Mouse (Mus musculus) midbrain, embryonic 12.5 days (tissue): ENCODE results near the gene Gm20708. TPM values are rescaled to one million over a fixed set of nuclear protein-coding genes. Genes with fewer than 3 reads are reported as not detected.
A peak's percentile ranks its signal among the peaks of the same experiment; 100 is the strongest.

Source experiments
- ATAC-seq: fragments of 200-750 bp; cut with Nextera tagmentation; 2 replicates; pipeline ENCODE4 v1.8.0; 2017; ENCODE audit warnings: low read depth, moderate TSS enrichment, moderate library complexity; ENCODE audit not compliant: low FRiP score
- H3K27ac ChIP-seq: fragments of 300-500 bp; sonication (generic); replicated peaks from 2 replicates; pipeline ENCODE4 v1.5.1; 2016; ENCODE audit warnings: mild to moderate bottlenecking
- H3K27me3 ChIP-seq: fragments of 300-500 bp; sonication (generic); 2 replicates; pipeline ENCODE4 v1.6.1; 2016; ENCODE audit warnings: mild to moderate bottlenecking
- H3K36me3 ChIP-seq: fragments of 300-500 bp; sonication (generic); 2 replicates; pipeline ENCODE4 v1.6.1; 2016
- H3K4me1 ChIP-seq: fragments of 300-500 bp; sonication (generic); 2 replicates; pipeline ENCODE4 v1.6.1; 2016
- H3K4me2 ChIP-seq: fragments of 300-500 bp; sonication (generic); replicated peaks from 2 replicates; pipeline ENCODE4 v1.6.1; 2016; ENCODE audit warnings: mild to moderate bottlenecking, moderate library complexity
- H3K4me3 ChIP-seq: fragments of 300-500 bp; sonication (generic); 2 replicates; pipeline ENCODE4 v1.5.1; 2016; ENCODE audit warnings: mild to moderate bottlenecking
- H3K9ac ChIP-seq: fragments of 300-500 bp; sonication (generic); replicated peaks from 2 replicates; pipeline ENCODE4 v1.6.1; 2016; ENCODE audit warnings: mild to moderate bottlenecking, moderate library complexity
- H3K9me3 ChIP-seq: fragments of 300-500 bp; sonication (generic); 2 replicates; pipeline ENCODE4 v1.6.1; 2016; ENCODE audit warnings: mild to moderate bottlenecking
- WGBS: fragments of 180-500 bp; shearing (Covaris S2); methylation state at CpG from one replicate; pipeline ENCODE4 v1.1.7; 2016; 5-methylcytosine and 5-hydroxymethylcytosine counted together
- polyA plus RNA-seq: library from polyadenylated mRNA; unstranded; fragments of >200 nt; fragmentation: Nextera tagmentation; extraction: Ambion mirVana; gene quantifications from 2 replicates; pipeline ENCODE4 v1.2.1, GENCODE M21; 2016

The Gm20708 gene
- polyA plus RNA-seq, 1 experiment from 2014 or later, result 0.56 TPM

DNA sequence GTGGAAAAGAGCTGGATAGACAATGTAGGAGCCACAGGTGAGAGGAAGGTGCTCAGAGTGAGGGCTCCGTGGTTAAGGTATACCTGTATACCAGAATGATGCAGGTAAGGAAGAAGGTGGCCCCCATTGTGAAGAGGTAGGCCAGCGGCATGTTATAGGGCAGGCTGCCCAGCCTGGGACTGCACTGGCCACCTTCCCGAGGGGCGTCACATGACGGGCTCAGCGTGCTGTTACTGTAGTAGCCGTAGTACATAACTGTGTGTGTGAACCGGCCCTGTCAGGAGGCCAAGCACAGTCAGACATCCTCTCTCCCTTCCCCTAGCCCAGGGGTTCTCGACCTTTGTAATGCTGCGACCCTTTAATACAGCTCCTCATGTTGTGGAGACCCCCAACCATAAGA lies 34.5 kb upstream of the Gm20708 start:
- Histone ChIP-seq H3K27ac (no peak overlapping the region), H3K9me3 (no peaks in the 10 kb centered on the region), H3K9ac (no peak overlapping the region), H3K36me3 (no peaks in the 10 kb centered on the region), H3K4me2 (no peak overlapping the region), H3K4me3 (no peak overlapping the region), H3K27me3 (peaks cover 18% of the 10 kb centered on the region), H3K4me1 (peaks cover 14% of the 10 kb centered on the region)
- 92% methylated on average over 10 of the region's 10 CpGs for WGBS
- no peak for ATAC-seq

DNA sequence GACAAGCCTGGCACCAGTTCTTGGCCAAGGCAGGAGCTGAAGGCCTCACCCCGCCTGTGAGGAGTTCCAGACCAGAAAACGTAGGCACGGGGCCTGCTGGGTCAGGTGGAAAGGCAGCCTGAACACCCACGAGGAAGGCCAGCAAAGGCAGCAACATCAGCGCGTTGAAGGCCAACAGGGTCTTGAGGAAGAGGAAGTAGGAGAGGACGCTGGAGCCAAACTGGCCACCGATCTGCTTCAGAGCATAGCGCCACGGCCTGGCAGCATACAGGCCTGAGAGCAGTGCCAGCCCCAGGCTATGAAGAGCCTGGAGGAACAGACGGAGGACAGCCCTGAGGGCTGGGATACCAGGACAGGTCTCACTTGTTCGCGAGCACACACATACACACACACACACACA lies 33.9 kb upstream of the Gm20708 start:
- 91% methylated on average over 13 of the region's 13 CpGs for WGBS
- Histone ChIP-seq H3K27me3 (peaks cover 24% of the 10 kb centered on the region), H3K4me2 (no peak overlapping the region), H3K9me3 (no peaks in the 10 kb centered on the region), H3K4me3 (no peak overlapping the region), H3K9ac (no peak overlapping the region), H3K27ac (no peak overlapping the region), H3K4me1 (peaks cover 17% of the 10 kb centered on the region), H3K36me3 (no peaks in the 10 kb centered on the region)
- ATAC-seq, result no peak

DNA sequence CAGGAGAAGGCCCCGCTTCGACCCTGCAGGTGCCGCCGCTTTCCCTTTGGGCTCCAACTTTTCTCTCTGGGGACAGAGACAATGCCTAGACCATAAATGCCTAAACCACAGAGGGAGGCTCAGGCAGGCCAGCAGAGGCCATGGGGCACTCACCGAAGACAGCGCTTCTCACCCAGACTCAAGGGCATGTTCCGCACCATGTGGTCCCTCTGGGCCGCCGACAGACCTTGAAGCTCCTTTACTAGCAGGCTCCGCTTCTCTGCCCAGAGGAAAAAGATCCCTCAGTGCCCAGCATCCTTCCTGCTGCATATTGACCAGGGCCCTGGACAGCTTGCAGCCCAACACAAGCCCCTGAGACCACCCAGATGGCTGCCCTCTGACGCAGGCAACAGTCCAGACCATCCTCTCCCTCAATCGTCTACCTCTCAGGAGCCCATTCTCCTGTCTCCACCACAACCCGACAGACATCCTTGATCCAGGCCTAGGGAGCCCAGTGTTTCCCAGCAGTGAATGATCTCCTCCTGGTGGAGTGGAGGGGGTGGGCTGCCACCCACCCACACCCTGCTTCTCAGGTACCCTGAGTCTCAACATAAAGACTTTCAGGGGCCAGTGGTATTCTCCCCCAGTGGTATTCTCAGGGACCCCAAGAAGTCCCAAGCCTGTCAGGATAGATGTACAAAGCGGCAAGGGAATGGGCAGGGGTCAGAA lies 33.2 kb upstream of the Gm20708 start:
- H3K36me3 ChIP-seq, result no peaks in the 10 kb centered on the region
- H3K4me2 ChIP-seq, result no peak overlapping the region
- WGBS, result 90% methylated on average over 14 of the region's 14 CpGs

DNA sequence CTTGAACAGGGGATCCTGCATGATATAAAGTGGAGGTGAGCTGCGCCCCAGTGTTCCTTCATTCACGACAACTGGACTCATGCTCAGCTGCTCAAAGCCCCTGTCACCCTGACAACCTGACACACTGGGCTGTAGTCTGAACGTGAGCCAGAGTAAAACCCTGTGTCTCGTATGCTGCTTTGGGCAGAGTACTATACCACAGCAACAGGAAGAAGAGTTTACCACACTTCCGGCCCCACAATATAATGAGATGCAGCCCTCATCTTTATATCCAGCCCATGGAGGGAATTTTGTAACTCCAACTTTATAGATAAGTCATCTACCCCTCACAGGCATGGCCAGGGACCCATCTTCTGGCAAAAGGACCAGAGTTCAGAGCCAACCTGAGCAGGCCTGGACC lies 32.4 kb upstream of the Gm20708 start:
- no peak overlapping the region for H3K27ac ChIP-seq
- no peak for ATAC-seq
- WGBS, result 89% methylated on average over 5 of the region's 5 CpGs
- H3K9me3 ChIP-seq, result no peaks in the 10 kb centered on the region
- no peak overlapping the region for H3K9ac ChIP-seq
- peaks cover 40% of the 10 kb centered on the region for H3K27me3 ChIP-seq
- peaks cover 26% of the 10 kb centered on the region for H3K4me1 ChIP-seq
- H3K4me3 ChIP-seq, result no peak overlapping the region
- no peak overlapping the region for H3K4me2 ChIP-seq
- H3K36me3 ChIP-seq, result no peaks in the 10 kb centered on the region

More for the DNA sequence above, 33.2 kb upstream of the Gm20708 start:
- Histone ChIP-seq H3K9me3 (no peaks in the 10 kb centered on the region), H3K27me3 (peaks cover 31% of the 10 kb centered on the region), H3K27ac (no peak overlapping the region), H3K4me1 (peaks cover 24% of the 10 kb centered on the region), H3K9ac (no peak overlapping the region), H3K4me3 (no peak overlapping the region)
- no peak for ATAC-seq

DNA sequence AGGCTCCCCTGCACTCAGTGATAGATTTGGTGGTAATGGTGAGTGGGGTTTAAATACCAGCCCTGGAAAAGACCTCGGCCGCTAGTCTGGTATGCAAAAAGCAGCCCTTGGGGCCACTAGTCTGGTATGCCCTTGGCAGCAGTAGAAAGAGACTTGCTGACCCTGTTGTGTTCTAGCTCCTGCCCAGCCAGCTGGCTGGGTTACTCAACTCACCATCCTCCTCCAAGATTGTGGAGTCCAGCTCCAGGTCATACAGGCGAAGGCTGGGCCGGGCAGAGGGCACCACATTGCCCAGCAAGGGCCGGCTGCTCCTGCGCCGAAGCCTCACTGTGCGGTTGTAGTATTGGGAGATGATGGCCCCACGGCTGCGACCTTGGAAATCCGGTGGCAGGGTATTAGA lies 31.4 kb upstream of the Gm20708 start:
- Histone ChIP-seq H3K4me3 (no peak overlapping the region), H3K4me2 (no peak overlapping the region), H3K9ac (no peak overlapping the region), H3K36me3 (no peaks in the 10 kb centered on the region), H3K27me3 (peaks cover 49% of the 10 kb centered on the region), H3K4me1 (peaks cover 29% of the 10 kb centered on the region), H3K9me3 (no peaks in the 10 kb centered on the region), H3K27ac (no peak overlapping the region)
- no peak for ATAC-seq
- WGBS, result 94% methylated on average over 10 of the region's 11 CpGs

DNA sequence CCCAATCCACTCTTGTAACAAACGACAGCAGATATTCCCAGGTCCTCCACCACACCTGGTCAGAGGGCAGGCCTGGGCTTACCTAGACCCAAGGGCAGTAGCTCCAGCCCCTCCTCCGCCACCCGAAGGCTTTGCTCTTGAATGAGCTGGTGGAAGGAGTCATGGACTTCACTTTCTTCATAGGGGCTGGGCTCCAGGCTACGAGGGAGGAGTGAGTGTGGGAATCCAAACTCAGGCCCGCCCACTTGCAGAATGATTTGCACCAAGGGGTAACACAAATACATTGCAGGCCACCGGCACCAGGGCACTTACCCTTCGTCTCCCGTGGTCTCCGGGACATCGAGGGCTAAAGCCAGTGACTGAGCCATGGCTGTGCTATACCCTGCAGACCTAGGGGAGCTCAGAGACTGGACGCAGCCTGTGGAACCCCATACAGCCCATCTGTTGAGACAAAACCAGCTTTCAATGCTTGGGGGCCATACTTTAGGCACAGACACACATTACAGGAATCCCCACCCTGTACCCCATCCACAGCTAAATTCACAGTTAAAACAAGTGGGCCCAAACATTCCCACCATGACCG lies 30.5 kb upstream of the Gm20708 start:
- Histone ChIP-seq H3K9ac (no peak overlapping the region; the same call in 1 of the 2 replicates), H3K27me3 (peaks cover 58% of the 10 kb centered on the region)

DNA sequence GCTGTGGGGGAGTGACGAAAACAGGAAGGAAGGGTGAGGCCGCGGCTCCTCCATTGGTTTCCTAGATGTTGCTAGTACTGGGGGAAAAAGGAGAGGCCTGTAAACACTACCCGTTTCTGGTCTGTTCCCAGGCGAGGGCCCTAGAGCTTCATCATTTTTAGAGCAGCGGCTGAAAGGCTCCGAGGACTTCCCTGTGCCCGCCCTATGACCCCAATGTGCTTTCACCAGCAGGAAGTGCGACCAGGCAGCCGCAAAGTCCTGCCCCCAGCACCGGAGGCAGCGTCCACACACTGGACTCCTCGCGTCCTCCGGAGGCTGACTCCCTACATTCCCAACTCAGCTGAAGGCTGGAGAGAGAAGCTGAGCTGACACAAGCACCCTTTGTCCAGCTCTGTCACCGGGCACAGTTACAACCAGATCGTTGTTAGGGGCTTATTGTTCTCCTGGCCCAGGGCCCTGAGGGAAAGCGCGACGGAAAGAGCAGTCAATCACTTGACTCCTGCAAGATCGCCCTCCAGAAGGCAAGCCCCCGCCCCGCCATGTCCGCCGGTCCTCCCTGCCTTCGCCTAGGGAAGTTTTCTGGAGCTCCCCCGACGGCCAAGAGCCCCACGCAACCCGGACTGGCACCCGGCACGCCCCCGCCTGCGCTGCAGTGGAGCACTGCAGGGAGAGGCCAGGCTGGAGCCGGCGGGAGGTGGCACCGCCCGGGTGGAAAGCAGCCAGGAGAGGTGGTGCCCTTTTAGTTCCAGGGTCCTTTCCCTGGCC lies 29.9 kb upstream of the Gm20708 start:
- Histone ChIP-seq H3K9me3 (no peaks in the 10 kb centered on the region), H3K9ac (peak overlapping the region; percentile 43), H3K4me2 (peak overlapping the region; percentile 51), H3K4me1 (peaks cover 37% of the 10 kb centered on the region), H3K4me3 (peak overlapping the region; percentile 33), H3K27me3 (peaks cover 65% of the 10 kb centered on the region), H3K36me3 (no peaks in the 10 kb centered on the region), H3K27ac (peak overlapping the region; percentile 50)
- ATAC-seq, result peak; percentile 23; the same call in 1 of the 2 replicates
- 6% methylated on average over 38 of the region's 38 CpGs for WGBS

More for the DNA sequence above, 30.5 kb upstream of the Gm20708 start:
- no peak for ATAC-seq
- 0 out of 2 replicates have a peak overlapping the region, but pooled peaks have one; percentile 33 for H3K4me3 ChIP-seq
- H3K27ac ChIP-seq, result no peak overlapping the region; the same call in 1 of the 2 replicates
- WGBS, result 76% methylated on average over 12 of the region's 12 CpGs
- H3K36me3 ChIP-seq, result no peaks in the 10 kb centered on the region
- peaks cover 37% of the 10 kb centered on the region for H3K4me1 ChIP-seq
- peak overlapping the region; percentile 51; the same call in 1 of the 2 replicates for H3K4me2 ChIP-seq
- H3K9me3 ChIP-seq, result no peaks in the 10 kb centered on the region

DNA sequence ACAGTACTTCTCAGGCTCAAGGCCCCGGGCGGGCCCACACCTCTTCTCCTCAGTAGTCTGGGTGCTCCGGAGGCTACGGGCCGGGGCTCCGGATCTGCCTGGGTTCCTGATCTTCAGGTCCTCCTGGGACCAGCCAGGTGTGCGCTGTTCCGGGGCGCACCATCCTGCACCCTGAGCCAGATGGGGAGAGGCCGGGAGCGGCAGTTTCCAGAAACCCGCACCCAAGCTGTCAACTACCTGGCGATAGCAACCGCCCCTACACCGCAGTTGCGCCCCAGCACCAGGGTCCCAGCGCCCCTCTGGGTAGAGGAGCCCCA lies 29.3 kb upstream of the Gm20708 start:
- peak overlapping the region; percentile 33 for H3K4me3 ChIP-seq
- peak overlapping the region; percentile 43 for H3K9ac ChIP-seq
- H3K27me3 ChIP-seq, result peaks cover 66% of the 10 kb centered on the region
- H3K36me3 ChIP-seq, result no peaks in the 10 kb centered on the region
- peaks cover 37% of the 10 kb centered on the region for H3K4me1 ChIP-seq
- no peaks in the 10 kb centered on the region for H3K9me3 ChIP-seq
- peak overlapping the region; percentile 51 for H3K4me2 ChIP-seq
- H3K27ac ChIP-seq, result peak overlapping the region; percentile 50
- WGBS, result 2% methylated on average over 17 of the region's 17 CpGs
- 0 out of 2 replicates have a peak, but pooled peaks have one; percentile 24 for ATAC-seq

DNA sequence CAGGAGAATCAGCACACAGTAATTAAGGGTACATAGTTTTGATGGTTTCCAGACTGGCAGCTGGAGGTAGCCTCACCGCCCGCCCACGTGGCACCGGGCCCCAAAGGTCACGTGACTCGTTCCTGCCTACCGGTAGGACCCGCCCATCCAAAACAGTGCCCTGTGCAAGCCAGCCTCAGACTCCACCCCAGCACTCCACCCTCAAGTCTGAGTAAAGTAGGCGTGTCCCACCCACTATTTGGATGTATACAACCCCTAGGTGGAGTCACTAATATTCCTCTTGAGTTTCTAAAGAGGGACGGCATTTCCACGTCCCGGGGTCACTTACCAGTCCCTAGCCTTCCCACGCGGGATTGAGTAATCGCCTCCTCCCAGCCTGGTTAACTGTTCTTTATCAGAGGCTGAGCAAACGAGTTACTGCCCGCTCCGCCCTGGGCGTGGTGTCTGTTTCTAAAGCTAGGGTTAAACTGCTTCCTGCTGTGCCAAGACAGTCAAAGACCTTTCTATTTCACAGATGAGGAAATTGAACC lies 28.8 kb upstream of the Gm20708 start:
- peaks cover 37% of the 10 kb centered on the region for H3K4me1 ChIP-seq
- H3K36me3 ChIP-seq, result no peaks in the 10 kb centered on the region
- no peak for ATAC-seq
- H3K27me3 ChIP-seq, result peaks cover 66% of the 10 kb centered on the region
- H3K4me3 ChIP-seq, result peak overlapping the region; percentile 33
- H3K27ac ChIP-seq, result 0 out of 2 replicates have a peak overlapping the region, but pooled peaks have one; percentile 26
- WGBS, result 2% methylated on average over 19 of the region's 19 CpGs
- no peaks in the 10 kb centered on the region for H3K9me3 ChIP-seq
- H3K4me2 ChIP-seq, result peak overlapping the region; percentile 51
- H3K9ac ChIP-seq, result no peak overlapping the region; the same call in 1 of the 2 replicates

DNA sequence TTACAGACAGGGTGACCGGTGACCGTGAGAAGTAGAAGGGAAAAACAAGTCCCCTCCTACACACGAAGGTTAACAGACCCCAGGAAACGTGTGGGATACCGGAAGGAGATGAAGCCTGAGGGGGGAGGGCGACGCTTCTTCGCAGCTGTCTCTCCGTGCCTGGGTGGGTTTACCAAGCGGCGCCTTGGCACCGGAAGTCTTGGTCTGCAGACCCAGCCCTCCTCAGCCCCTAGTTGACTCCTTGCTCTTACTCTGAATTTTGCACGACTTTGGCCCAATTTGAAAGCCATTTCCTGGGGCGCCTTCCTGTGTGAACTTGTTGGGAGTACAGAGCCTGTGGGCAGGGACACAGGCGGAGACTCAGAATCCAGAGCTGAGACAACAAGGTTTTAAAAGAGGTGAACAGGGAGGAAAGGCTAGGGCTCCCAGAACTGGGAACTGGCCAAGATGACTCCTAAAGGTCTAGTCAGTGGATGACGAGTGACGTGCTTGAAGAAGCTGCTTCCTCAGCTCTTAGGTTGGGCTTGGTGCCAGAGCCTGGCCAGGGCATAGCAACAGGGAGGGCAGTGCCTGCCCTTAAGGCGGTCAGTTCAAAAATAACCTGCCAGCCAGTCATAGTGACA lies 28.2 kb upstream of the Gm20708 start:
- Histone ChIP-seq H3K27ac (peak overlapping the region; percentile 26; the same call in 1 of the 2 replicates), H3K4me3 (peak overlapping the region; percentile 33; the same call in 1 of the 2 replicates), H3K36me3 (no peaks in the 10 kb centered on the region), H3K9me3 (no peaks in the 10 kb centered on the region), H3K4me2 (peak overlapping the region; percentile 51; the same call in 1 of the 2 replicates), H3K27me3 (peaks cover 66% of the 10 kb centered on the region), H3K9ac (no peak overlapping the region), H3K4me1 (peaks cover 37% of the 10 kb centered on the region)
- ATAC-seq, result no peak
- WGBS, result 29% methylated on average over 18 of the region's 18 CpGs

DNA sequence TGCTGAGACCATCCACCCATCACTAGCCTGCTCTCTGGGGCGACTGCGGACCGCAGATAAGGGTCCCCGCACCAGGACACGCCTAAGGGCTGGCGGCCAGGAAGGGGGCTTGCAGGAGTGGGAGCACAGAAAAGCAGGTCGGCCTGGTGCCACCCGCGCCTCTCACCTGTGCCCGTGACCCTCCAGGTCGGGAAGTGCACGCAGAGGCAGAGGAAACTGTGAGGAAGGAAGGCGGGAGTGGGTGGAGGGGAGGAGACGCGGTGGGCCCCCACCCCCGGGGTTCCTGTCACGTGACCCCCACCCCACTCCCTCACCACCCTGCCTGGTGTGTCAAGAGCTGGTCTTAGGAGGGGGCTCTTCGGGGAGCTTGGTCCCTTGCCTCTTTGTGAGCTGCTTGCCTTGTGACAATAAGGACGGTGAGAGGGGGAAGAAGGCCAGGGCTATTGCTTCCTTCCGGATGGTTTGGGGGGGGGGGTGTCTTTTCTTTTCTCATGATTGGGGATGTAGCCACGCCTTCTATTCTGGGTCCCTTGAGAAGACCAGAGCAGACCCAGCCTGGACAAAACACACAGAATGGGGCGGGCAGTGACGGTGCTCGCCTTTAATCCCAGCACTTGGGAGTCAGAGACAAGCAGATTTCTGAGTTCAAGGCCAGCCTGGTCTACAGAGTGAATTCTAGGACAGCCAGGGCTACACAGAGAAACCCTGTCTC lies 27.3 kb upstream of the Gm20708 start, which contains the start of the genes Tmc8 and Tmc6:
Gene Tmc8 (plus strand): TSS at position 84 of the 712 bp plus-strand sequence.
Gene Tmc6 (minus strand): TSS at position 206 of the 712 bp plus-strand sequence.
- H3K9me3 ChIP-seq, result no peaks in the 10 kb centered on the region
- peaks cover 37% of the 10 kb centered on the region for H3K4me1 ChIP-seq
- ATAC-seq, result no peak
- H3K27me3 ChIP-seq, result peaks cover 66% of the 10 kb centered on the region
- WGBS, result 39% methylated on average over 24 of the region's 24 CpGs
- peak within 1 kb of the TSS; percentile 26; the same call in 1 of the 2 replicates for H3K27ac ChIP-seq
- H3K9ac ChIP-seq, result peak within 1 kb of the TSS; percentile 39
- H3K4me2 ChIP-seq, result peak within 1 kb of the TSS; percentile 55
- H3K4me3 ChIP-seq, result peak within 1 kb of the TSS; percentile 33
- no peaks in the 10 kb centered on the region for H3K36me3 ChIP-seq
